Mouse (Mus musculus): ENCODE measurements at regions not wholly inside any gene's neighbourhood (a gene's known extent, or its start where the extent isn't known, plus 50 kb on each side); places are given as distances from the start of the nearest gene placed in this dataset.

GRCm38 (mm10) chr2:128296897-128297296 is 171.1 kb downstream of the Bcl2l11 start:
- H3K27ac ChIP-seq: no peak overlapping the region
- peak; percentile 19 for DNase-seq
- intact Hi-C loops (cut with DNase I): no loop called here
- no peak overlapping the region for H3K4me3 ChIP-seq
- TF ChIP-seq CTCF (IDR thresholded peaks at IDR 0.05): no peak

GRCm38 (mm10) chr2:128297821-128298220 is 172.0 kb downstream of the Bcl2l11 start:
- intact Hi-C loops (cut with DNase I): no loop called here
- no peak for TF ChIP-seq CTCF (IDR thresholded peaks at IDR 0.05)
- H3K4me3 ChIP-seq: no peak overlapping the region
- no peak for DNase-seq
- H3K27ac ChIP-seq: no peak overlapping the region

GRCm38 (mm10) chr2:128298996-128299395 is 173.2 kb downstream of the Bcl2l11 start:
- DNase-seq: no peak

GRCm38 (mm10) chr2:128301709-128302108 is 175.9 kb downstream of the Bcl2l11 start:
- no peak overlapping the region for H3K4me3 ChIP-seq
- intact Hi-C loops (cut with DNase I): no loop called here
- DNase-seq: no peak
- TF ChIP-seq CTCF (IDR thresholded peaks at IDR 0.05): no peak
- no peak overlapping the region for H3K27ac ChIP-seq

More at GRCm38 (mm10) chr2:128298996-128299395, 173.2 kb downstream of the Bcl2l11 start:
- Histone ChIP-seq H3K27ac (no peak overlapping the region), H3K4me3 (no peak overlapping the region)
- TF ChIP-seq CTCF (IDR thresholded peaks at IDR 0.05): no peak
- intact Hi-C loops (cut with DNase I): no loop called here

GRCm38 (mm10) chr2:128304063-128304712 is 178.3 kb downstream of the Bcl2l11 start:
- no peak for DNase-seq
- no peak overlapping the region for H3K4me3 ChIP-seq
- no peak overlapping the region for H3K27ac ChIP-seq
- TF ChIP-seq CTCF (IDR thresholded peaks at IDR 0.05): no peak
- intact Hi-C loops (cut with DNase I): no loop called here

- TF ChIP-seq CTCF (IDR thresholded peaks at IDR 0.05): no peak
- intact Hi-C loops (cut with DNase I): no loop called here
- peak overlapping the region; percentile 66 for H3K27ac ChIP-seq
These were observed 180.9 kb downstream of the Bcl2l11 start for GRCm38 (mm10) chr2:128306693-128307092.

GRCm38 (mm10) chr2:128309541-128310030 is 183.7 kb downstream of the Bcl2l11 start:
- DNase-seq: peak; percentile 23
- Histone ChIP-seq H3K4me3 (peak overlapping the region; percentile 56), H3K27ac (peak overlapping the region; percentile 73)
- no peak for TF ChIP-seq CTCF (IDR thresholded peaks at IDR 0.05)
- intact Hi-C loops (cut with DNase I): loop anchor here (5.0 kb wide), 1 partner anchor 182 kb away; the partner anchor contains the start of gene Bcl2l11

More at GRCm38 (mm10) chr2:128306693-128307092, 180.9 kb downstream of the Bcl2l11 start:
- no peak for DNase-seq
- no peak overlapping the region for H3K4me3 ChIP-seq

GRCm38 (mm10) chr2:128310081-128310480 is 184.2 kb downstream of the Bcl2l11 start:
- TF ChIP-seq CTCF (IDR thresholded peaks at IDR 0.05): no peak
- intact Hi-C loops (cut with DNase I): loop anchor here (5.0 kb wide), 1 partner anchor 183 kb away; the partner anchor contains the start of gene Bcl2l11
- peak; percentile 88 for DNase-seq
- peak overlapping the region; percentile 56 for H3K4me3 ChIP-seq
- H3K27ac ChIP-seq: peak overlapping the region; percentile 73

GRCm38 (mm10) chr2:128312084-128312594 is 186.3 kb downstream of the Bcl2l11 start:
- peak overlapping the region; percentile 62 for H3K4me3 ChIP-seq
- H3K27ac ChIP-seq: peak overlapping the region; percentile 87
- DNase-seq: peak; percentile 92
- TF ChIP-seq CTCF (IDR thresholded peaks at IDR 0.05): no peak
- intact Hi-C loops (cut with DNase I): loop anchor here (5.0 kb wide), 1 partner anchor 185 kb away; the partner anchor contains the start of gene Bcl2l11

GRCm38 (mm10) chr2:128312659-128313581 is 187.1 kb downstream of the Bcl2l11 start:
- no peak for TF ChIP-seq CTCF (IDR thresholded peaks at IDR 0.05)
- intact Hi-C loops (cut with DNase I): loop anchor here (5.0 kb wide), 1 partner anchor 186 kb away; the partner anchor contains the start of gene Bcl2l11
- Histone ChIP-seq H3K4me3 (peak overlapping the region; percentile 62), H3K27ac (peak overlapping the region; percentile 87)
- DNase-seq: peak; percentile 80

GRCm38 (mm10) chr2:128313582-128313918 is 187.7 kb downstream of the Bcl2l11 start:
- intact Hi-C loops (cut with DNase I): loop anchor here (5.0 kb wide), 1 partner anchor 186 kb away; the partner anchor contains the start of gene Bcl2l11
- DNase-seq: peak; percentile 32
- no peak for TF ChIP-seq CTCF (IDR thresholded peaks at IDR 0.05)
- H3K4me3 ChIP-seq: peak overlapping the region; percentile 62; the same call in 1 of the 2 replicates
- peak overlapping the region; percentile 87 for H3K27ac ChIP-seq

- no peak for DNase-seq
- H3K27ac ChIP-seq: peak overlapping the region; percentile 87
- intact Hi-C loops (cut with DNase I): loop anchor here (5.0 kb wide), 1 partner anchor 187 kb away; the partner anchor contains the start of gene Bcl2l11
- TF ChIP-seq CTCF (IDR thresholded peaks at IDR 0.05): no peak
- no peak overlapping the region for H3K4me3 ChIP-seq
These were observed 188.1 kb downstream of the Bcl2l11 start for GRCm38 (mm10) chr2:128313948-128314347.

All from gastrocnemius, adult 2 months (tissue).